Mouse (Mus musculus) hindbrain, postnatal 0 days (tissue): ENCODE results near the gene Itga9. TPM values are rescaled to one million over a fixed set of nuclear protein-coding genes. Genes with fewer than 3 reads are reported as not detected.

Source experiments
- ATAC-seq: fragments of 200-750 bp; cut with Nextera tagmentation; 2 replicates; pipeline ENCODE4 v1.8.0; 2017; ENCODE audit warnings: mild to moderate bottlenecking, moderate TSS enrichment, moderate library complexity
- DNase-seq: peaks from one replicate; pipeline ENCODE4 v3.0.0-alpha.2; 2015; ENCODE audit warnings: low spot score
- H3K27ac ChIP-seq: fragments of 300-500 bp; sonication (generic); 2 replicates; pipeline ENCODE4 v1.5.1; 2014; ENCODE audit warnings: mild to moderate bottlenecking
- H3K27me3 ChIP-seq: fragments of 300-500 bp; sonication (generic); 2 replicates; pipeline ENCODE4 v1.6.1; 2014; ENCODE audit warnings: low read length, mixed read lengths; ENCODE audit not compliant: insufficient read depth
- H3K36me3 ChIP-seq: fragments of 300-500 bp; sonication (generic); 2 replicates; pipeline ENCODE4 v1.6.1; 2014; ENCODE audit warnings: low read length, mixed read lengths; ENCODE audit not compliant: insufficient read depth
- H3K4me1 ChIP-seq: fragments of 300-500 bp; sonication (generic); 2 replicates; pipeline ENCODE4 v1.6.1; 2014; ENCODE audit warnings: antibody characterized with exemption, low read length, mixed read lengths; ENCODE audit not compliant: insufficient read depth
- H3K4me2 ChIP-seq: fragments of 300-500 bp; sonication (generic); 2 replicates; pipeline ENCODE4 v1.6.1; 2014; ENCODE audit warnings: low read depth, mild to moderate bottlenecking, low read length, moderate library complexity, mixed read lengths
- H3K4me3 ChIP-seq: fragments of 300-500 bp; sonication (generic); 2 replicates; pipeline ENCODE4 v1.5.1; 2014; ENCODE audit warnings: low read length
- H3K9ac ChIP-seq: fragments of 300-500 bp; sonication (generic); replicated peaks from 2 replicates; pipeline ENCODE4 v1.6.1; 2014; ENCODE audit warnings: mild to moderate bottlenecking, low read length, moderate library complexity, mixed read lengths
- H3K9me3 ChIP-seq: fragments of 300-500 bp; sonication (generic); 2 replicates; pipeline ENCODE4 v1.6.1; 2016; ENCODE audit warnings: low read length, mixed read lengths
- CTCF ChIP-seq: IDR thresholded peaks from 2 replicates; pipeline ENCODE4 v1.5.1; 2016; ENCODE audit warnings: antibody characterized with exemption, control low read depth, low read depth
- WGBS: fragments of 180-500 bp; shearing (Covaris S2); extraction: QIAGEN DNeasy Blood & Tissue Kit; methylation state at CpG from one replicate; pipeline ENCODE4 v1.1.7; 2014; 5-methylcytosine and 5-hydroxymethylcytosine counted together
- polyA plus RNA-seq: library from polyadenylated mRNA; unstranded; fragments of >200 nt; fragmentation: Nextera tagmentation; extraction: Ambion mirVana; gene quantifications from 2 replicates; pipeline ENCODE4 v1.2.1, GENCODE M21; 2015
- total RNA-seq: library from RNA; depleted of rRNA; stranded (reverse); fragments of >200 nt; gene quantifications from 2 replicates; pipeline ENCODE4 v1.2.3, GENCODE M21; 2014

The Itga9 gene
- total and polyA plus RNA-seq, 2 experiments from 2014 or later = 1.5 to 4.4 TPM

- Histone ChIP-seq H3K9ac (no peak overlapping the region), H3K36me3 (no peaks in the 10 kb centered on the region), H3K4me2 (no peak overlapping the region), H3K4me3 (no peak overlapping the region), H3K27me3 (no peaks in the 10 kb centered on the region), H3K27ac (no peak overlapping the region), H3K4me1 (0 out of 2 replicates have a peak, but pooled peaks cover 5% of the 10 kb centered on the region), H3K9me3 (no peaks in the 10 kb centered on the region)
- 44% methylated on average over 12 of the region's 12 CpGs for WGBS
- peak; percentile 97 for TF ChIP-seq CTCF
- ATAC-seq (peak; percentile 41), DNase-seq (peak; percentile 88)
Observed at GRCm38 (mm10) chr9:118920798-118921515, 314.5 kb downstream of the Itga9 start.

- H3K27me3 ChIP-seq = no peaks in the 10 kb centered on the region
- 0 out of 2 replicates have a peak, but pooled peaks cover 5% of the 10 kb centered on the region for H3K4me1 ChIP-seq
- no peaks in the 10 kb centered on the region for H3K9me3 ChIP-seq
- no peak overlapping the region for H3K9ac ChIP-seq
- no peak overlapping the region for H3K4me3 ChIP-seq
- no peak overlapping the region for H3K27ac ChIP-seq
- ATAC-seq = no peak
- H3K36me3 ChIP-seq = no peaks in the 10 kb centered on the region
- 76% methylated on average over 3 of the region's 3 CpGs for WGBS
- H3K4me2 ChIP-seq = no peak overlapping the region
- TF ChIP-seq CTCF = no peak
- DNase-seq = no peak
Observed at GRCm38 (mm10) chr9:118921926-118922325, 315.4 kb downstream of the Itga9 start.

GRCm38 (mm10) chr9:118924554-118925085 is 318.1 kb downstream of the Itga9 start:
- 18% methylated on average over 16 of the region's 16 CpGs for WGBS
- Histone ChIP-seq H3K4me3 (peak overlapping the region; percentile 54), H3K36me3 (no peaks in the 10 kb centered on the region), H3K27me3 (no peaks in the 10 kb centered on the region), H3K9me3 (no peaks in the 10 kb centered on the region), H3K4me2 (peak overlapping the region; percentile 88), H3K9ac (no peak overlapping the region; the same call in 1 of the 2 replicates), H3K27ac (no peak overlapping the region), H3K4me1 (peaks cover 14% of the 10 kb centered on the region; the same call in 1 of the 2 replicates)
- DNase-seq = no peak
- no peak for ATAC-seq
- no peak for TF ChIP-seq CTCF

- H3K4me2 ChIP-seq = peak overlapping the region; percentile 88
- H3K27ac ChIP-seq = peak overlapping the region; percentile 72
- peaks cover 14% of the 10 kb centered on the region; the same call in 1 of the 2 replicates for H3K4me1 ChIP-seq
- no peaks in the 10 kb centered on the region for H3K9me3 ChIP-seq
- H3K36me3 ChIP-seq = no peaks in the 10 kb centered on the region
- peak overlapping the region; percentile 54 for H3K4me3 ChIP-seq
- ATAC-seq (peak; percentile 88), DNase-seq (peak; percentile 96)
- peak overlapping the region; percentile 51 for H3K9ac ChIP-seq
- TF ChIP-seq CTCF = no peak
- under 1% methylated on average over 50 of the region's 53 CpGs for WGBS
- H3K27me3 ChIP-seq = no peaks in the 10 kb centered on the region
Observed at GRCm38 (mm10) chr9:118925286-118926110, 319.0 kb downstream of the Itga9 start.

GRCm38 (mm10) chr9:118926111-118926650 is 319.7 kb downstream of the Itga9 start, which contains the start of gene Ctdspl:
Gene Ctdspl, plus strand, starts transcription at chr9:118926453.
- H3K27me3 ChIP-seq = no peaks in the 10 kb centered on the region
- H3K36me3 ChIP-seq = no peaks in the 10 kb centered on the region
- H3K4me3 ChIP-seq = peak within 1 kb of the TSS; percentile 54
- TF ChIP-seq CTCF = no peak
- 0% methylated on average over 38 of the region's 73 CpGs for WGBS
- H3K9me3 ChIP-seq = no peaks in the 10 kb centered on the region
- peaks cover 14% of the 10 kb centered on the region; the same call in 1 of the 2 replicates for H3K4me1 ChIP-seq
- H3K27ac ChIP-seq = peak within 1 kb of the TSS; percentile 72
- peak within 1 kb of the TSS; percentile 51 for H3K9ac ChIP-seq
- DNase-seq = peak; percentile 68
- peak within 1 kb of the TSS; percentile 88 for H3K4me2 ChIP-seq
- peak; percentile 38 for ATAC-seq

- H3K4me3 ChIP-seq = peak overlapping the region; percentile 54
- 3% methylated on average over 39 of the region's 68 CpGs for WGBS
- no peaks in the 10 kb centered on the region for H3K36me3 ChIP-seq
- peak overlapping the region; percentile 88 for H3K4me2 ChIP-seq
- TF ChIP-seq CTCF = no peak
- ATAC-seq (peak; percentile 30), DNase-seq (peak; percentile 46)
- H3K27me3 ChIP-seq = no peaks in the 10 kb centered on the region
- H3K27ac ChIP-seq = peak overlapping the region; percentile 72
- H3K9ac ChIP-seq = peak overlapping the region; percentile 51
- peaks cover 14% of the 10 kb centered on the region; the same call in 1 of the 2 replicates for H3K4me1 ChIP-seq
- H3K9me3 ChIP-seq = no peaks in the 10 kb centered on the region
Observed at GRCm38 (mm10) chr9:118926688-118927321, 320.3 kb downstream of the Itga9 start.
